ENCODE assay signal across 8 mouse cellular contexts in the genomic region with DNA sequence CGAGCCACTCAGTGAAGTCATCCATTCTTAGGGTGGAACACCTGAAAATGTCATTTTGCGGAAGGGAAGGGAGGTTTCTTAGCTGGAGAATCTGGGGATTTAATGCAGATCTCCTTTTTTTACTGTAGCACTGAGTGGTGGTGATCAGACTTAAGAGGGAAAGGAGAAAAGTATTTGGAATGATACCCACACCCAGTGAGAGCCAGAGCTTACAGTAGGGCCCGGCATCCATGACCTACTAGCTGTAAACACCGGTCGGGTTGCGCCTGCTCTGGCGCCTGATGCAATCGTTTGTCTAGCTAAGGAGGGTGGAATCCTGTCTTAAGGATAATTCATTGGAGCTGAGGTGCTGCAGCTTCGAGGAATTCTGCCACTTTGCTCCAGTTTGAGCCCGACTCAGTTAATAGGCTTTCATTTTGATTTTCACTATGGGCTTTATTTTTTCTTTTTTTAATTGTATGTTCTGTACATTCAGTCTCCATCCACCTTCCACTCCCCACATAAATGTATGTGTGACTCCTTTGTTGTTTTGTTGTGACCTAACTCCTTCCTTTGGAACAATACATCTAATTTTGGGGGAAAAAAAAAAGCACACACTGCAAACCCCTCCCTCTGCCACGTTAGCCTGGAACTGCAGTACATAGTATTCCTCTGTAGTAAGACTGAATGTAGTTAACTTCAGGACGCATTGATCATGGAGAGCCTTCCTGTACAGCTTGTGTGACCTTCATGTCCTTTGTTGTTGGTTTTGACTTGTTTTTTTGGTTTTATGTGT. TPM values are rescaled to one million over a fixed set of nuclear protein-coding genes. Genes with fewer than 3 reads are reported as not detected.
A peak's percentile ranks its signal among the peaks of the same experiment; 100 is the strongest.
DNase-seq lines count a peak whose midpoint lies in the region; ATAC-seq and TF ChIP-seq lines count a peak whose summit lies in the region.

No protein-coding gene starts in this region.

- peak overlapping the region; percentile 77 for H3K4me2 ChIP-seq in forebrain, postnatal 0 days (ENCODE audit: low read depth)
- H3K4me2 ChIP-seq in liver, embryonic 11.5 days, result peak overlapping the region; percentile 83
- peak overlapping the region; percentile 72 for H3K4me2 ChIP-seq in neural tube, embryonic 13.5 days

- H3K9me3 ChIP-seq in forebrain, postnatal 0 days (ENCODE audit: low read length), result no peaks in the 10 kb centered on the region
- H3K9me3 ChIP-seq in liver, embryonic 11.5 days (ENCODE audit: control insufficient read depth, low read length), result no peaks in the 10 kb centered on the region
- H3K9me3 ChIP-seq in neural tube, embryonic 13.5 days, result no peaks in the 10 kb centered on the region

- peak; percentile 40 for DNase-seq in adrenal gland, postnatal 14 days
- DNase-seq in adrenal gland, adult 18-20 months (ENCODE audit: low spot score in 2 of 2), result no peak
- peak; percentile 19 for DNase-seq in 3134 (ENCODE audit: extremely low read depth, insufficient read length, low spot score)
- peak; percentile 53 for DNase-seq in forebrain, postnatal 0 days
- no peak for DNase-seq in liver, embryonic 11.5 days (ENCODE audit: low spot score)
- no peak for DNase-seq in layer of hippocampus, adult 11-12 months (ENCODE audit: low spot score)

- peaks cover 13% of the 10 kb centered on the region; the same call in 1 of the 2 replicates for H3K4me1 ChIP-seq in brown adipose tissue, adult 24 weeks (ENCODE audit: control insufficient read depth, insufficient read depth, insufficient read length, low read length)
- 0 out of 2 replicates have a peak, but pooled peaks cover 7% of the 10 kb centered on the region for H3K4me1 ChIP-seq in forebrain, postnatal 0 days (ENCODE audit: insufficient read depth)
- H3K4me1 ChIP-seq in liver, embryonic 11.5 days (replicated peaks; ENCODE audit: control insufficient read depth, insufficient read depth, low read length), result peaks cover 15% of the 10 kb centered on the region; the same call in 1 of the 2 replicates
- peaks cover 37% of the 10 kb centered on the region for H3K4me1 ChIP-seq in neural tube, embryonic 13.5 days (replicated peaks)

- H3K36me3 ChIP-seq in forebrain, postnatal 0 days (ENCODE audit: insufficient read depth), result no peaks in the 10 kb centered on the region
- no peaks in the 10 kb centered on the region for H3K36me3 ChIP-seq in liver, embryonic 11.5 days (ENCODE audit: control insufficient read depth, insufficient read depth, low read length)
- H3K36me3 ChIP-seq in neural tube, embryonic 13.5 days, result no peaks in the 10 kb centered on the region

- H3K9ac ChIP-seq in forebrain, postnatal 0 days, result peak overlapping the region; percentile 97
- H3K9ac ChIP-seq in liver, embryonic 11.5 days (ENCODE audit: low read depth, low read length), result peak overlapping the region; percentile 77
- H3K9ac ChIP-seq in neural tube, embryonic 13.5 days, result peak overlapping the region; percentile 97

- peak overlapping the region; percentile 63 for H3K27ac ChIP-seq in brown adipose tissue, adult 24 weeks (replicated peaks; ENCODE audit: low read depth, low read length)
- peak overlapping the region; percentile 98 for H3K27ac ChIP-seq in forebrain, postnatal 0 days (ENCODE audit: low read depth, low read length)
- H3K27ac ChIP-seq in liver, embryonic 11.5 days (ENCODE audit: low read depth, low read length), result peak overlapping the region; percentile 86
- peak overlapping the region; percentile 96 for H3K27ac ChIP-seq in neural tube, embryonic 13.5 days (replicated peaks)

- no peak; the same call in 1 of the 2 replicates for ATAC-seq in forebrain, postnatal 0 days
- ATAC-seq in liver, embryonic 11.5 days (replicated peaks; ENCODE audit: low FRiP score), result peak; percentile 56
- no peak for ATAC-seq in neural tube, embryonic 13.5 days (ENCODE audit: low read depth)

- 2% methylated on average over 12 of the region's 12 CpGs for WGBS in forebrain, postnatal 0 days
- 3% methylated on average over 12 of the region's 12 CpGs for WGBS in liver, embryonic 11.5 days
- WGBS in neural tube, embryonic 13.5 days, result 4% methylated on average over 12 of the region's 12 CpGs

- 0 out of 2 replicates have a peak, but pooled peaks have one; percentile 9 for TF ChIP-seq CTCF in forebrain, postnatal 0 days (IDR thresholded peaks at IDR 0.05; ENCODE audit: low read depth)

- H3K4me3 ChIP-seq in brown adipose tissue, adult 24 weeks (ENCODE audit: insufficient read depth, low read depth, low read length), result peak overlapping the region; percentile 89
- H3K4me3 ChIP-seq in forebrain, postnatal 0 days (ENCODE audit: low read depth, low read length), result peak overlapping the region; percentile 91
- H3K4me3 ChIP-seq in liver, embryonic 11.5 days (ENCODE audit: low read depth, low read length), result peak overlapping the region; percentile 88
- peak overlapping the region; percentile 95 for H3K4me3 ChIP-seq in neural tube, embryonic 13.5 days

- H3K27me3 ChIP-seq in forebrain, postnatal 0 days (ENCODE audit: insufficient read depth, low read length), result no peaks in the 10 kb centered on the region
- no peaks in the 10 kb centered on the region for H3K27me3 ChIP-seq in liver, embryonic 11.5 days (replicated peaks; ENCODE audit: control insufficient read depth, insufficient read depth, low read length)
- peaks cover 5% of the 10 kb centered on the region; the same call in 1 of the 2 replicates for H3K27me3 ChIP-seq in neural tube, embryonic 13.5 days

RNA-seq across cellular contexts. Expression of gene Gars, which starts 1.1 kb away (rescaled TPM):
- total RNA-seq in adrenal gland, postnatal 14 days (2021), result 102 and 118 TPM in 2 replicates
- total RNA-seq in adrenal gland, adult 18-20 months (2021), result 10 to 100 TPM; 72.0 to 86.6 TPM
- polyA plus RNA-seq in brown adipose tissue, adult 24 weeks (2012; ENCODE audit: insufficient read depth, insufficient read length, missing spikeins), result 86.8 and 119 TPM in 2 replicates
- 180 and 191 TPM in 2 replicates for total RNA-seq in forebrain, postnatal 0 days (2014; rRNA removed)
- polyA plus RNA-seq in forebrain, postnatal 0 days (2015; fragmentation: Nextera tagmentation; extraction: Ambion mirVana), result 222 TPM in 2 replicates
- polyA plus RNA-seq in liver, embryonic 11.5 days (2014; fragmentation: Nextera tagmentation; extraction: Ambion mirVana), result 253 and 284 TPM in 2 replicates
- polyA plus RNA-seq in neural tube, embryonic 13.5 days (2015; fragmentation: Nextera tagmentation; extraction: Ambion mirVana), result 195 and 209 TPM in 2 replicates

RNA-seq across cellular contexts. Expression of gene Ggct, which starts 46.1 kb away (rescaled TPM):
- total RNA-seq in adrenal gland, postnatal 14 days (2021), result 5.3 and 7.8 TPM in 2 replicates
- 1 to 10 TPM; 6.0 to 9.2 TPM for total RNA-seq in adrenal gland, adult 18-20 months (2021)
- 8.8 and 16.8 TPM in 2 replicates for polyA plus RNA-seq in brown adipose tissue, adult 24 weeks (2012; ENCODE audit: insufficient read depth, insufficient read length, missing spikeins)
- total RNA-seq in forebrain, postnatal 0 days (2014; rRNA removed), result 2.8 and 3.7 TPM in 2 replicates
- 22.2 and 26.6 TPM in 2 replicates for polyA plus RNA-seq in forebrain, postnatal 0 days (2015; fragmentation: Nextera tagmentation; extraction: Ambion mirVana)
- 11.8 TPM in 2 replicates for polyA plus RNA-seq in liver, embryonic 11.5 days (2014; fragmentation: Nextera tagmentation; extraction: Ambion mirVana)
- polyA plus RNA-seq in neural tube, embryonic 13.5 days (2015; fragmentation: Nextera tagmentation; extraction: Ambion mirVana), result 16.0 and 18.3 TPM in 2 replicates

Comparison
In these comparisons a context has a peak if more than half of its experiments do, and no peak if none do; other contexts are left out.
1. DNase-seq: peak in adrenal gland, postnatal 14 days (single experiment), 3134 (single experiment) and forebrain, postnatal 0 days (single experiment); none in adrenal gland, adult 18-20 months (0 of 2), liver, embryonic 11.5 days (single experiment) and layer of hippocampus, adult 11-12 months (single experiment).
2. Peak in every context shown above with its lines, with median percentiles within 50 percentile points of each other: H3K27ac ChIP-seq, H3K4me3 ChIP-seq, H3K4me2 ChIP-seq and H3K9ac ChIP-seq.